8 mouse cellular contexts compared by ENCODE assay signal in the genomic region with DNA sequence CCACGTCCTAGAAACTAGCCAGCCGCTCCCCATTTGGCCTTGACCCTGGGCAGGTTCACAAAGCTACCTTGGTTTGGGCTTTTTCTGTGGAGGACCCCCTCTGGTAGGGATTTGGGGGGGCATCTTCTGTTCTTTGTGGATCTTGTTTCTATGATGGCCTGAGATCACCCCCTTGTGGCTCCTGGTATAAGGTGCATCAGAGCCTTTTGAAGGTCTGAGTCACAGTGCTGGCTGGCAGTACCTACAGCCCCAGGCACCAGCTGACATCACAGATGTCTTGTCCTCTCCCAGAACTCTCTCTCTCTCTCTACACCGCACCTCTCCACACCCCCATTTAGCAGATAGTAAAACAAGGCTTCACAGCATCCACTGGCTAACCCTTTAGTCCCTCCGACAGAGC. TPM values are rescaled to one million over a fixed set of nuclear protein-coding genes. Genes with fewer than 3 reads are reported as not detected.
DNase-seq lines count a peak whose midpoint lies in the region; ATAC-seq and TF ChIP-seq lines count a peak whose summit lies in the region.

No protein-coding gene starts in this region.

- no peak for TF ChIP-seq POLR2A in MEL (IDR thresholded peaks at IDR 0.05; ENCODE audit: control insufficient read depth in 1 of 2, insufficient read depth in 1 of 2, low read depth in 1 of 2, low read length in 2 of 2, poor library complexity in 1 of 2)

- no peak overlapping the region for H3K4me2 ChIP-seq in hindbrain, embryonic 14.5 days (replicated peaks)
- no peak overlapping the region for H3K4me2 ChIP-seq in hindbrain, embryonic 12.5 days (replicated peaks)

- no peaks in the 10 kb centered on the region for H3K9me3 ChIP-seq in hindbrain, embryonic 14.5 days (ENCODE audit: control insufficient read depth, low read length)
- H3K9me3 ChIP-seq in hindbrain, embryonic 12.5 days (replicated peaks), result no peaks in the 10 kb centered on the region
- H3K9me3 ChIP-seq in MEL (replicated peaks; ENCODE audit: insufficient read depth, low read length), result no peaks in the 10 kb centered on the region

- WGBS in hindbrain, embryonic 14.5 days, result 52% methylated on average over 4 of the region's 4 CpGs
- WGBS in hindbrain, embryonic 12.5 days, result 48% methylated on average over 4 of the region's 4 CpGs

- no peaks in the 10 kb centered on the region for H3K4me1 ChIP-seq in hindbrain, embryonic 14.5 days (replicated peaks; ENCODE audit: control insufficient read depth, insufficient read depth, low read length)
- H3K4me1 ChIP-seq in hindbrain, embryonic 12.5 days, result peaks cover 18% of the 10 kb centered on the region
- peaks cover 0 to 4% of the 10 kb centered on the region in 2 experiments; a peak in 1 of 4 replicates for H3K4me1 ChIP-seq in MEL (ENCODE audit: control insufficient read depth in 1 of 2, insufficient read depth in 2 of 2, low read length in 2 of 2)

- TF ChIP-seq EP300 in MEL (IDR thresholded peaks at IDR 0.05; ENCODE audit: low read depth in 1 of 2, low read length in 2 of 2), result no peak

- H3K27ac ChIP-seq in hindbrain, embryonic 14.5 days, result no peak overlapping the region
- H3K27ac ChIP-seq in hindbrain, embryonic 12.5 days, result no peak overlapping the region
- H3K27ac ChIP-seq in MEL (ENCODE audit: control insufficient read depth, low read depth, low read length), result no peak overlapping the region

- ATAC-seq in hindbrain, embryonic 14.5 days (ENCODE audit: low FRiP score), result no peak
- no peak for ATAC-seq in hindbrain, embryonic 12.5 days (ENCODE audit: low FRiP score)

- no peaks in the 10 kb centered on the region for H3K27me3 ChIP-seq in hindbrain, embryonic 14.5 days (ENCODE audit: control insufficient read depth, insufficient read depth, low read length)
- H3K27me3 ChIP-seq in hindbrain, embryonic 12.5 days, result peaks cover 7% of the 10 kb centered on the region; the same call in 1 of the 2 replicates
- no peaks in the 10 kb centered on the region for H3K27me3 ChIP-seq in MEL (ENCODE audit: control insufficient read depth in 1 of 2, insufficient read depth in 2 of 2, low read length in 2 of 2)

- peak; percentile 49 for DNase-seq in hindbrain, embryonic 14.5 days (ENCODE audit: low spot score)
- DNase-seq in 416B (ENCODE audit: low read depth) (peak; percentile 63), MEL (ENCODE audit: low read depth, low spot score) (peak; percentile 56)
- peak; percentile 68 to 78 for DNase-seq in cerebellum, postnatal 14 days
- peak; percentile 47 for DNase-seq in left cerebral cortex, postnatal 4 days
- DNase-seq in gastrocnemius, adult 18-20 months (ENCODE audit: low spot score), result no peak
- no peak for DNase-seq in gastrocnemius, postnatal 36 days

- TF ChIP-seq RAD21 in MEL (IDR thresholded peaks at IDR 0.05; ENCODE audit: low read depth, low read length), result peak; percentile 82

- intact Hi-C loops in left cerebral cortex, postnatal 4 days (cut with DNase I), result loop anchor here (2.0 to 10.0 kb wide), 2 partner anchors 55 to 125 kb away; no protein-coding TSS in a partner anchor
- intact Hi-C loops in gastrocnemius, postnatal 36 days (cut with DNase I), result loop anchor here (2.0 kb wide), 1 partner anchor 55 kb away; no protein-coding TSS in a partner anchor

- H3K4me3 ChIP-seq in hindbrain, embryonic 14.5 days (replicated peaks; ENCODE audit: low read length), result no peak overlapping the region
- H3K4me3 ChIP-seq in hindbrain, embryonic 12.5 days, result no peak overlapping the region
- H3K4me3 ChIP-seq in MEL (ENCODE audit: control insufficient read depth in 1 of 2, insufficient read depth in 1 of 2, low read depth in 2 of 2, low read length in 2 of 2), result no peak overlapping the region

- no peaks in the 10 kb centered on the region for H3K36me3 ChIP-seq in hindbrain, embryonic 14.5 days (replicated peaks; ENCODE audit: control insufficient read depth, insufficient read depth)
- no peaks in the 10 kb centered on the region for H3K36me3 ChIP-seq in hindbrain, embryonic 12.5 days
- no peaks in the 10 kb centered on the region for H3K36me3 ChIP-seq in MEL (ENCODE audit: control insufficient read depth in 1 of 2, insufficient read depth in 2 of 2, low read length in 2 of 2)

- peak; percentile 51 to 77 (median 57) for TF ChIP-seq CTCF in MEL (IDR thresholded peaks at IDR 0.05 in 2 of 3, conservative IDR thresholded peaks at IDR 0.05 in 1 of 3; ENCODE audit: control insufficient read depth in 1 of 3, insufficient read depth in 1 of 3, low read depth in 2 of 3, low read length in 3 of 3, poor library complexity in 1 of 3, severe bottlenecking in 1 of 3)

- H3K9ac ChIP-seq in hindbrain, embryonic 14.5 days, result no peak overlapping the region
- no peak overlapping the region for H3K9ac ChIP-seq in hindbrain, embryonic 12.5 days
- H3K9ac ChIP-seq in MEL (ENCODE audit: control insufficient read depth, low read depth, low read length, poor library complexity, severe bottlenecking), result no peak overlapping the region

- no peaks in the 10 kb centered on the region for H3K79me2 ChIP-seq in MEL (ENCODE audit: control insufficient read depth, insufficient read depth, low read length, poor library complexity)

TF ChIP-seq in MEL, 35 proteins besides CTCF, POLR2A, EP300 and RAD21:
- no peak for TF ChIP-seq ZKSCAN1 (IDR thresholded peaks at IDR 0.05; ENCODE audit: low read depth, low read length)
- no peak for TF ChIP-seq SIN3A (IDR thresholded peaks at IDR 0.05; ENCODE audit: low read length)
- TF ChIP-seq JUND (IDR thresholded peaks at IDR 0.05; ENCODE audit: low read depth, low read length), result no peak
- no peak for TF ChIP-seq NELFE (IDR thresholded peaks at IDR 0.05; ENCODE audit: low read depth, low read length)
- TF ChIP-seq MYC (IDR thresholded peaks at IDR 0.05; ENCODE audit: low read depth, low read length), result no peak
- TF ChIP-seq RCOR1 (IDR thresholded peaks at IDR 0.05; ENCODE audit: low read depth, low read length), result no peak
- peak; percentile 70 for TF ChIP-seq SMC3 (IDR thresholded peaks at IDR 0.05; ENCODE audit: low read depth, low read length)
- no peak for TF ChIP-seq HCFC1 (IDR thresholded peaks at IDR 0.05; ENCODE audit: low read depth, low read length)
- TF ChIP-seq ZC3H11A (IDR thresholded peaks at IDR 0.05; ENCODE audit: low read depth, low read length), result peak; percentile 71
- TF ChIP-seq ZMIZ1 (IDR thresholded peaks at IDR 0.05; ENCODE audit: low read depth, low read length), result no peak

RNA-seq across cellular contexts. Expression of a gene that starts 10.4 kb away (rescaled TPM):
- not detected in 2 replicates for polyA plus RNA-seq in hindbrain, embryonic 14.5 days (2014; fragmentation: Nextera tagmentation; extraction: Ambion mirVana)
- polyA plus RNA-seq in hindbrain, embryonic 12.5 days (2016; fragmentation: Nextera tagmentation; extraction: Ambion mirVana), result not detected in 2 replicates
- not detected in 2 replicates for total RNA-seq in MEL (2012; rRNA removed)
- polyA plus RNA-seq in MEL (2012; ENCODE audit: insufficient read depth in 1 of 2, insufficient read length in 2 of 2, low read depth in 1 of 2, low replicate concordance in 2 of 2, missing spikeins in 1 of 2), result not detected
- not detected for total RNA-seq in left cerebral cortex, postnatal 4 days (2021)
- not detected for total RNA-seq in gastrocnemius, adult 18-20 months (2021)
- total RNA-seq in gastrocnemius, postnatal 36 days (2021), result not detected

RNA-seq across cellular contexts. Expression of a gene that starts 10.5 kb away (rescaled TPM):
- 1.2 and 2.0 TPM in 2 replicates for polyA plus RNA-seq in hindbrain, embryonic 14.5 days (2014; fragmentation: Nextera tagmentation; extraction: Ambion mirVana)
- 1.4 and 1.5 TPM in 2 replicates for polyA plus RNA-seq in hindbrain, embryonic 12.5 days (2016; fragmentation: Nextera tagmentation; extraction: Ambion mirVana)
- total RNA-seq in MEL (2012; rRNA removed), result 0.23 and 0.39 TPM in 2 replicates
- under 1 TPM in 1 of 2 experiments, not detected in 1; 0.25 TPM for polyA plus RNA-seq in MEL (2012; ENCODE audit: insufficient read depth in 1 of 2, insufficient read length in 2 of 2, low read depth in 1 of 2, low replicate concordance in 2 of 2, missing spikeins in 1 of 2)
- 1 to 10 TPM; 1.5 to 2.4 TPM for total RNA-seq in left cerebral cortex, postnatal 4 days (2021)
- under 1 TPM in 1 of 2 experiments, not detected in 1; 0.16 TPM for total RNA-seq in gastrocnemius, adult 18-20 months (2021)
- not detected for total RNA-seq in gastrocnemius, postnatal 36 days (2021)

RNA-seq across cellular contexts. Expression of a gene that starts 10.6 kb away (rescaled TPM):
- 0.43 and 0.89 TPM in 2 replicates for polyA plus RNA-seq in hindbrain, embryonic 14.5 days (2014; fragmentation: Nextera tagmentation; extraction: Ambion mirVana)
- polyA plus RNA-seq in hindbrain, embryonic 12.5 days (2016; fragmentation: Nextera tagmentation; extraction: Ambion mirVana), result 0.34 and 0.36 TPM in 2 replicates
- total RNA-seq in MEL (2012; rRNA removed), result not detected in 2 replicates
- polyA plus RNA-seq in MEL (2012; ENCODE audit: insufficient read depth in 1 of 2, insufficient read length in 2 of 2, low read depth in 1 of 2, low replicate concordance in 2 of 2, missing spikeins in 1 of 2), result not detected
- 1 to 10 TPM; 1.3 to 1.7 TPM for total RNA-seq in left cerebral cortex, postnatal 4 days (2021)
- total RNA-seq in gastrocnemius, adult 18-20 months (2021), result not detected
- not detected for total RNA-seq in gastrocnemius, postnatal 36 days (2021)

RNA-seq across cellular contexts. Expression of a gene that starts 24.3 kb away (rescaled TPM):
- polyA plus RNA-seq in hindbrain, embryonic 14.5 days (2014; fragmentation: Nextera tagmentation; extraction: Ambion mirVana), result 105 and 110 TPM in 2 replicates
- polyA plus RNA-seq in hindbrain, embryonic 12.5 days (2016; fragmentation: Nextera tagmentation; extraction: Ambion mirVana), result 112 and 124 TPM in 2 replicates
- total RNA-seq in MEL (2012; rRNA removed), result 46.8 and 48.9 TPM in 2 replicates
- polyA plus RNA-seq in MEL (2012; ENCODE audit: insufficient read depth in 1 of 2, insufficient read length in 2 of 2, low read depth in 1 of 2, low replicate concordance in 2 of 2, missing spikeins in 1 of 2), result 10 to 100 TPM in 1 of 2 experiments, not detected in 1; 70.8 TPM
- 10 to 100 TPM; 42.1 to 47.8 TPM for total RNA-seq in left cerebral cortex, postnatal 4 days (2021)
- total RNA-seq in gastrocnemius, adult 18-20 months (2021), result 10 to 100 TPM; 35.7 to 45.1 TPM
- 10 to 100 TPM; 36.1 to 39.0 TPM for total RNA-seq in gastrocnemius, postnatal 36 days (2021)

RNA-seq across cellular contexts. Expression of a gene that starts 25.6 kb away (rescaled TPM):
- 0.67 and 0.74 TPM in 2 replicates for polyA plus RNA-seq in hindbrain, embryonic 14.5 days (2014; fragmentation: Nextera tagmentation; extraction: Ambion mirVana)
- 1.6 and 2.4 TPM in 2 replicates for polyA plus RNA-seq in hindbrain, embryonic 12.5 days (2016; fragmentation: Nextera tagmentation; extraction: Ambion mirVana)
- total RNA-seq in MEL (2012; rRNA removed), result 0.54 TPM in 1 of 2 replicates, not detected in the other
- under 1 TPM in 1 of 2 experiments, not detected in 1; 0.53 TPM for polyA plus RNA-seq in MEL (2012; ENCODE audit: insufficient read depth in 1 of 2, insufficient read length in 2 of 2, low read depth in 1 of 2, low replicate concordance in 2 of 2, missing spikeins in 1 of 2)
- total RNA-seq in left cerebral cortex, postnatal 4 days (2021), result 1 to 10 TPM; 6.4 to 8.3 TPM
- under 1 TPM in 1 of 2 experiments, not detected in 1; 0.43 TPM for total RNA-seq in gastrocnemius, adult 18-20 months (2021)
- total RNA-seq in gastrocnemius, postnatal 36 days (2021), result not detected

Comparison
In these comparisons a context has a peak if more than half of its experiments do, and no peak if none do; other contexts are left out.
1. DNase-seq: peak in hindbrain, embryonic 14.5 days (single experiment), 416B (single experiment), MEL (single experiment), cerebellum, postnatal 14 days (2 of 2) and left cerebral cortex, postnatal 4 days (single experiment); none in gastrocnemius, adult 18-20 months (single experiment) and gastrocnemius, postnatal 36 days (0 of 2).